Mouse (Mus musculus) liver, embryonic 14.5 days (tissue): ENCODE results near the gene Furin.

Source experiments
- CTCF ChIP-seq: IDR thresholded peaks from 2 replicates; pipeline ENCODE4 v1.5.1; 2016; ENCODE audit warnings: antibody characterized with exemption, low read depth, control low read depth
- EP300 ChIP-seq: IDR thresholded peaks from 2 replicates; pipeline ENCODE4 v1.6.1; 2016; ENCODE audit warnings: antibody characterized with exemption, low read depth

DNA sequence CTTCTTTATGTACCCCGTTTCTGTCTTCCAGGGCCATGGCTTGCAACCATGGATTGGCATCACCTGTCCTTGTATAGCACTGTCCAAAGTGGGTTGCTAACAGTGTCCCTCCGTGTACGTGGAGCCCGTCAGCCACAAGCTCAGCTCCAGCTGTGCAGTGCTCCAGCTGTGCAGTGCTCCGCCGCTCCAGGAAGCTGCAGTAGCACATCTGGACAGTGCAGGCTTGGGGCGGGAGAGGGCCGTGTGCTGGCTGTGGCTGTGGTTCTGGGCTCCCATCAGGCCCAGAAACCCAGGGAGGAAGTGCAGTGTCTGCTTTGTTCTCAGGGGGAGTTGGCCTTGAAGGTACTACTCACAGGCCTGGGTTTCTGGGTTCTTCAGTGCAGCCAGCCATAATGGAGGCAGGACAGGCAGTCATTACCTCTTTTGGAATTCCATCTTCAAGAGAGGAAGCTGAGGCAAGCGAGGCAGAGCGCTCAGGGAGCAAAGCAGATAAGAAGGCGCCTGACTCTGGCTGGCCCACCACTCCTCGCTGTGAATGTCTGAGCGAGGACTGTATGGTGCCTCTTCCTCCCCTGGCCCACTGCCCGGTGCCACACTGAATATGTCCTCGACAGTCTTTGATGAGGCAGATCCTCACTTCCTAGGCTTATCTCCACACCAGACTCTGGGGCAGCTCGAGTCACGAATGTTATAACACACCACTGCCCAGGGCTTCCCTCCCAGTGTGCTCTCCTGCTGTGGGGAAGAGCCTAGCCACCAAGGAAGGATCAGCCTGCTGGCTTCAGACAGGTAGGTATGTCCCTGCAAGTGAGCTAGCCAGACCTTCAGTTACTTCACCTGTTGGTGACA lies 39.4 kb upstream of the Furin start:
- TF ChIP-seq CTCF (no peak), EP300 (no peak)
